Mouse (Mus musculus) urinary bladder, postnatal 14 days (tissue): ENCODE results near the gene Fras1.

Source experiments
- DNase-seq: peaks from one replicate; pipeline ENCODE4 v3.0.0; 2021; ENCODE audit warnings: low spot score

Fras1 gene

DNA sequence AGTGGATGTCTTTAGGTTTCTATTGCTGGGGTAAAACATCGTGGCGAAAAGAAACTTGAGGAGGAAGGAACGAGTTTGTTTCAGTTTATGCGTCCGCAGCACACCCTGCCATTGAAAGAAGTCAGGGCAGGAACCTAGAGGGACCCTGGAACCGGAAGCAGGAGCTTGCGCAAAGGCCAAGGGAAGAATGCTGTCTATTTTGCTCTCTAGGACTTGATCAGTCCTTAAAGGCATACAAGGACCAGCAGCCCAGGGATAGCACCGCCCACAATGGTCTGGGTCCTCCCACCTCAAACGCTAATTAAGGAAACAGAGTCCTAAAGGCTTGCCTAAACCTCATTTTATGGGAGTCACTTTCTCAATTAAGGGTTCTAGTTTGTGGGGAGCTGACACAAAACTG is 418.7 kb downstream of the Fras1 start:
- DNase-seq, result no peak

DNA sequence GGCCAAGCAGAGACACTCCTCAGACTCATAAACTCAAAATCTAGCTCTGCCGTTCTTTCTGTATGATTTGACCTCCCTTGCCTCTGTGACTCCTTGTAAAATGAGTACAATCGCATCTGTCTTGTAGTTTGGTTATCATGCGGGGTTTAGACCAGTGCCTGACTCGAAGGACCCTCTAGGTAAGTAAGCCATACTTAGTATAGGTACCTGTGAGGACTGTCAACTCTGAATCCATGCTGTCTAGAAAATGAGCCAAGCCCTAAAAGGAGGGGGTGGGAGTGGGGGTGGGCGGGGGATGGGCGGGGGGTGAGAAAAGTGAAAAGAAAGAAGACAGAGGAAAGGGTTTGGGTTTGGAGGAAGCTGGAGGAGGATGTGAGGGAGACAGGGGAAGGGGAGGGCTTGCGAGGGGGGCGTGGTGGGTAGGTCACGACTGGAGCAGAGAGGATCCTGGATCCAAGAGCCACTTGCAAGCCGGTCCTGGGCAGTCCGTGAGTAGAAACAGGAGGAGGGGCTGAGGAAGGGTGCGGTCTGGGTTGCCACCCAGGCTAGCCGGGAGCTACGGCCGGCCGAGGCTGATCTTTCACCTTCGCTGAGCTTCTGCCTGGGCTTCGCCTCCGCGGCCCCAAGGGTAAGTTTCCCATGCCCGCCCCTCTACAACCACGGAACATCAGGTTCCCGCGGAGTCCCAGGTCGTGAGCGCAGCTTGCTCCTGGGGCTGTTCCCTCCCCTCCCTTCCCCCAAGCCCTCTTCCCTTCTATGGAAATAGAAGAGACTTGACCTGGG is 419.4 kb downstream of the Fras1 start, which contains the start of gene Anxa3:
Gene Anxa3, plus strand, starts transcription at position 404 of the 783 bp plus-strand sequence.
- DNase-seq, result peak; percentile 69

DNA sequence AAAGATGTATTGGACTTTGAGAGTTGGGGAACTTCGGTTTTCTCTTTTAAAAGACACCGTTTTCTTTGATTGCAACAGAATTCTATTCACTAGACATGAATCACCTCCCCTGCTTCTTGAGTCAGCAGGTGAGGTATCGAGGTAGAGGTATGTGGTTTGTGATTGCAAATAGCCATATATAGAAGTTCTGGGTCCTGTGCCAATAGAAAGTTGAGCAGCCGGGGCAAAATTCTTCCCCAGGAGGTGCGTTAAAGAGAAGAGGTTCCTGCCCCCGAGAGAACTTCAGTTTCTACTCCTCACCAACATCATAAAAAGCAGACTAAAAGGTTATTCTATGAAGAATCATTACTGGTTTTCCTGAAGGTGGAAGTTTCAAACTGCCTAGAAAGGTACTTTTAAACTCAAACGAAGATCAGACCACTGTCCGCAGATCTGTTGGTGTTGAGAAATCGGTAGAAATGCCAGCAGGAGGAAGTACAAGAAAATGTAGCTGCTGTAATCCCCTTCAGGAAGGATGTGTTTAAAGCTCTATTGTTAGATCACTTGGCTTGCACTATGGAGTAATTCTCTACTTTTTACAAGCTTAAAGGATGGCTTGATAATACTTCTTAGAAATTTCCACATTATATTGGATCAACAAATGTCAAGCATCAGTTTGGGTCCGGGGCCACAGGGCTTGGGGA is 420.3 kb downstream of the Fras1 start:
- no peak for DNase-seq

DNA sequence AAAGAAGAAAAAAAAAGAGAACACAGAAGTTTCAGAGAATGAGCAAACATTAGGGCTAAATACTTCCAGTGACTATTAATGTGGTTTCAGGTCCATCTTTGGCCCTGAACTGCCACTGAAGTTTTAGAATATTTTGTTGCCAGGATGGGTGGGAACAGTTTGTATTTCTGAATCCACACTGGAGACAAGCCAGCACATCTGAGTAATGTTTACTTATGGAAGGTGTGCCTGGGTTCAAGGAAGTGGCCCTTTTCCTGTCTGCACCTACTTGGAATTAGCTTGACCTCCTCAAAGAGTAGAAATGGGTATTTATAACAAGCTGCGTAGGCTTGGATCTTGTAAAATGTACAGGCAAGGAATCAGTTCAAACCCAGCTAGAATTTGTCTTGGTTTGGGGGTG is 422.0 kb downstream of the Fras1 start:
- DNase-seq, result peak; percentile 41

DNA sequence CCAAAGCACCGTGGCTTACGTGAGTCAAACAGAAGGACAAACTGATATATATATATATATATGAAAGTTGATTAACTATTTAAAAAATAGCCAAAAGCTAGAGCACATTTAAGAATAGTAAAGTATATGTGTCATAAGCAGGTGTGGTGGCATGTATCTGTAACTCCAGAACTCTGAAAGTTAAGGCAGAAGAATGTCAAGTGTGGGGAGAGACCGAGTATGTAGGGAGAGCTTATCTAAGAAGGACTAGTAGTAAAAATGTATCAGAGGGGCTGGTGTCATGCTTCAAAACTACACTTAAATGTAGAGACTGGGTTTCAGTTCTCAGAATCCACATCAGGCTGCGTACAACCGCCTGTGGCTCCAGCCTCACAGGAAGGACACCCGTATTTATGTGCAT is 423.7 kb downstream of the Fras1 start:
- DNase-seq, result no peak

DNA sequence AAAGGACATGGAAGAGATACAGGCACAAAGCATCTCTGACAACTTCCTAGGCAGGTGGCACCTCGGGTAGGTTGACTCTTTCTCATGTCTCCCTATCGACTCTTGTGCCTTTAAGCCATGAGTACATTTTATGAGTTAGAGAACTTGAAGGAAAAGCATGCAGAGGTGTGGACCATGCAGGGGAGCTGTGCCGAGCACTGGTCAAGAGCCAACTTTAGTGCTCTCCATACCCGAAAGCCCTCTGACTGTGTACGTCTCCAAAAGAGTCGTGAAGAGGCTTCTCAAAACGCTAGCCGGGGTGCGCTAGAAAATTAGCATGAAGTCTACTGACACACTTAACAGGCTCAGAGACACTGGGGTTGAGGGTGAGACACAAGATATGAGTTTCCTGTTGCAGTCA is 425.4 kb downstream of the Fras1 start:
- DNase-seq, result no peak

DNA sequence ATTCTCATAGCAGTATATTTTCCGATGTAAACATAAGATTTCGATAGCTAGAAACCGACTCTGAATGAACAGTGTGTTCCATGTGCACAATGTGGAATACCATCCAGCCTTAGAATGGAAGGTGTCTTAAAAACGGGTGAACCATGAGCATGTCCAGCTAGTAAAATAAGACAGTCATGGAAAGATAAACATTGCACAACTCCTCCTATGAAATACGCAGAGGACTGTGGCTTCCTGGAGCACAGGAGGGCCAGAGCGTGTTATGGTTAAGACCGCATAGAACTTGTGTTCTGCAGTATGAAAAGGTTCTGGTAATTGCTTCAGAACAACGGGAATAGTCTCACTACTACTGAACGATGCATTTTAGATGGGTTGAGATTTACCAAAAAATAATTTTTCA is 426.2 kb downstream of the Fras1 start:
- DNase-seq, result no peak

DNA sequence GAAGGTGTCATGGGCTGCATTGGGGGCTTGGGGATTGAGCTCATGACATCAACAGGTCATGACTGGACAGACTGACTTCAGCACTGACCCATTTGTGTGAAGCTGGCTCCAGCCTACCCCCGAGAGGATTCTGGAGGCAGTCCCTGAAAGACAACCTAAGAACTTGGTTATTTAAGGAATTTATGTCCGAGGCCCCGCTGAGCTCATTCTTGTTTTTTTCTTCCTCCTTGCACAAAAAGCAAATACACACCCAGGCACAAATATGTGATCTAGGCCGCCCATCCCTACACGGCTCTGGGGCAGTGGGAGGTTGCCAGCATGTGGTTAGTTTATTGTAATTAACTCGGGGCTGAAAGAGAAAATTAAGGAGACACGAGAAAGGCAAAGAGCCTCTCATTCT is 428.4 kb downstream of the Fras1 start:
- peak; percentile 58 for DNase-seq

DNA sequence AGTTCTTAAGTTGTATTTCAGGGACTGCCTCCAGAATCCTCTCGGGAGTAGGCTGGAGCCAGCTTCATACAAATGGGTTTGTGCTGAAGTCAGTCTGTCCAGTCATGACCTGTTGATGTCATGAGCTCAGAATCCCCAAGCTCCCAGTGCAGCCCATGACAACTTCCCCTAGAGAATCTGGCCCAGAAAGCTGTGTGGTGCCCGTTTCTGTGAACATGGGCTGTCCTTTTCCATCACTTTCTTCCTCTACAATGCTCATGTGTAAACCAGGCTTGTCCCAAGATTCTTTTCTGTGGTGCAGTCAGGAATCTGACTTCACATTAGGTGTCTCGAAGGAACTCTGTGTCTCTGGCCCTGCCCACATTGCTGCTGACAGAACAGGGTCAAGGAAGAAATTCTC is 429.3 kb downstream of the Fras1 start:
- DNase-seq, result peak; percentile 49

DNA sequence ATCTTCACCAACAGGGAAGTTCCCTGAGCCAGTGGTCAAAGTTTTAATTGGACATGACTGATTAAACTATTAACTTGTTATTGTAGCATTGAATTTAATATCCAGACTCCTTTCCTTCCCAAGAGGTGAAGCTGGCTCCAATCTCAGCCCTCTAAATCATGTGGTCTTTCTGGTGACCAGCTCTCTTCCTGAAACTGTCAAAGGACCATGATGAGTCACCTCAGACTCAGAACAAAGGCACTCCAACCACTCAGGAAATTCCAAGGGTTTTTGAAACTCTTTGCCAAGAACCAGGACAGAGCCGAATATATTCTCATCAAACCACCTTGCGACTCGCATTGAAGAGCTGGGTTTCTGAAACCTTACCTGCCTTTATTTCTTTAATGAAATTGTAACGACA is 430.5 kb downstream of the Fras1 start:
- DNase-seq, result no peak

DNA sequence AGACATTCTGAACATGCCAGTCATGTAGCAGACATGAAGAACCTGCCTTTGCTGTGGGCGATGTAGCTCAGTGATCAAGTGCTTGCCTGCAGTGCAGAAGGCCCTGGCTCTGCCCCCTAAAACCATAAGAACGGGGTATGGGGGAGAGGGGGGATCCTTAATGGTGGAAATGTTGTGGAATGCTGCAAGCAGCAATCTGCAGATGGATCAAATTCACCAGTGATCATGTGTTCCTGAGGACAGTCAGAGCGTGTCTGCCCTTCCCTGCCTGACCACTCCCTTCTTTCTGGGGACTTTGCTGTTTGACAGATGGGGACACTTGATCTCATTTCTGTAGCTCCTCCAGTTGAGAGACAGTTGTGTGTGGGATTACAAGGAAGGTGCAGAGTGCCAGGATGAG is 431.1 kb downstream of the Fras1 start:
- no peak for DNase-seq

DNA sequence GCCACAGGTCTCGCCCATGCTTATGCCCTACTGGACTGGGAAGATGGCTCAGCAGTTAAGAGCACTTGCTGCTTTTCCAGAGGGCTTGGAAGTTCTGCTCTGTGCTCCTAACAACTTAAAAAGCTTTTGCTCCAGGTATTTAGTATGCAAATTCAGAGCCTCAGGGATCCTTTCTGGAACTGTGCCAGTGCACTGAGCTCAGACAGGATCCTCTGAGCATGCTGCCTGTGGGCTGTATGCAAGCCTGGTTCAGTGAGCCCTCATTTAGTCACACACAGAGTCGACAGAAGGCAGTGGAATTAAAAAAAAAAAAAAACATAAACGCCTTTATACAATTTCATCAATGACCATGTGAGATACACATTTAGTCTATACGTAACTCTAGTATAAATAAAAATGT is 436.9 kb downstream of the Fras1 start:
- no peak for DNase-seq

DNA sequence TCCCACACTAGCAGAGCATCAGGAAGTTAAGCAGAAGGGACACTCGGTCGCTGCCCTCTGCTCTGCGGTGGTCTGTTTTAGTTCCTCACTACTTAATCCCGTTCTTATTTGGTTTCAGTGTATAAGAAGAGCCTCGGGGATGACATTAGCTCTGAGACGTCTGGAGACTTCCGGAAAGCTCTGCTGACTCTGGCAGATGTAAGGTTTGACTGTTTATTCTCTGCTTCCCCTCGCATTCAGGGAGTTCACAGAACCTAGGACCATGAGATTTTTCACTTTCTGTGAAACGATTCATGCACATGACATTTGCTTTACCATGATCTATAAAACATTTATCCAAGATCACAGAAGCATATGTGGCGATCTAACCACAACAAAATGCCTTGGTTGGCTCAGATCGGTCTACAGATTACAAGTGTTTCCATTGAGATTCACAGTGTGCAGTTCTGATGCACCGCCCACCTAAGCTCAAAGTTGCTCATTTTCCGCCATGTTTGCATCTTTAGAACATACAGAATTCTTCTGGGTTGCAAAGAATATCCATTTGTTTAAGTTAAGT is 451.1 kb downstream of the Fras1 start:
- DNase-seq, result no peak

DNA sequence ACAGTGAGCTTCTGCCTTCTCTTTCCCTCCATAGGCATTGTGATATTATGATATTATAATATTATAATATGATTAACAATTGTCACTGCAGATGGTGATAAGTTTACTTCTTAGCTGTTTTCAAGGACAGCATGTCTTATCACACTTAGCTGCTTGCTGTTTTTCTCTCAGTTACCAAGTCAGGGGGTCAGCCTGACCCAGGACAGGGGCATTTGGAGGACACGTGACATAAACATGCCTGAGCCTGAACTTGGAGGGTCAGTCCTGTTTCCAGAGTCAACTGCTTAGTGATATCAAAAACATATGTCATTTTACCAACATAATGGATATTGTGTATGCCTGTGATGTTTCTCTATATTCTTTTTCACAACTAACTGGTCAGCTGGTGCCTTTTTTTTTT is 453.4 kb downstream of the Fras1 start:
- DNase-seq, result no peak
